Mouse (Mus musculus): ENCODE measurements around the gene Ccl24.

DNA sequence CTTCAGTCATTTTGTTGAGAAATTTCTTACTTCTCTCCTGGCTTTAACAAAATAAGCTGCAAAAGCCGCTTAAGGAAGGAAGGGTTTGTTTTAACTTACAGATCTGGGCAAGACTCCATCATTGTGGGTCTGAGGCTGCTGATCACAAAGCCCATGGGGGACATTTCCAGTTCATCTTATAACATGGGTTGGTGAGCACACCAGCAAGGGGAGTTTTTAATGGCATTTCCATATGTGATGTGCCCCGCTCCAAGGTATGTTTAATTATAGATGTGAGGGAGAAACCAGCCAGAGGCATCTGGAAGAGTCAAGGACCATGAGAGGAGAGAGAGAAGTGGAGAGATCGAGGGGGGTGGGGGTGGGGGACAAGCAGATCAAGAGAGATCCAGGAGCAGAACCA, 15.2 kb downstream of the Ccl24 start:
- TF ChIP-seq CTCF (IDR thresholded peaks at IDR 0.05; ENCODE audit: low read depth) (no peak), EP300 (IDR thresholded peaks at IDR 0.05; ENCODE audit: low read depth) (no peak)

Data from liver, postnatal 0 days (tissue).